Mouse (Mus musculus) hematopoietic stem cell, adult 5-6 weeks (primary cell): ENCODE measurements around the gene Gm42791. TPM values are rescaled to one million over a fixed set of nuclear protein-coding genes. Genes with fewer than 3 reads are reported as not detected.

Source experiments
- ATAC-seq, 2 experiments: fragments of 125-278 bp in 1 of 2; replicated peaks in 1 of 2; 2 replicates each; pipeline ENCODE4 v1.8.0; 2016 to 2017; ENCODE audit warnings: inconsistent platforms in 2 of 2, mild to moderate bottlenecking in 2 of 2, moderate number of reproducible peaks in 2 of 2, low read depth in 1 of 2, moderate TSS enrichment in 1 of 2; ENCODE audit not compliant: low FRiP score in 2 of 2, poor library complexity in 2 of 2, severe bottlenecking in 2 of 2, insufficient read depth in 1 of 2, low TSS enrichment in 1 of 2
- total RNA-seq: library from RNA; stranded (forward); fragments of 172-1452, 232-1000 nt; gene quantifications from 2 replicates; pipeline ENCODE4 v1.2.3, GENCODE M21; 2017

Gene Gm42791
- total RNA-seq, 1 experiment from 2014 or later: 0.30 TPM

- ATAC-seq: no peak
Measured at GRCm38 (mm10) chr5:148946787-148947186, 48.2 kb downstream of the Gm42791 start.

GRCm38 (mm10) chr5:148945735-148946134, 49.2 kb downstream of the Gm42791 start:
- ATAC-seq: no peak

GRCm38 (mm10) chr5:148944024-148944423, 50.9 kb downstream of the Gm42791 start:
- no peak for ATAC-seq

- ATAC-seq: no peak
Measured at GRCm38 (mm10) chr5:148943444-148943843, 51.5 kb downstream of the Gm42791 start.

DNA sequence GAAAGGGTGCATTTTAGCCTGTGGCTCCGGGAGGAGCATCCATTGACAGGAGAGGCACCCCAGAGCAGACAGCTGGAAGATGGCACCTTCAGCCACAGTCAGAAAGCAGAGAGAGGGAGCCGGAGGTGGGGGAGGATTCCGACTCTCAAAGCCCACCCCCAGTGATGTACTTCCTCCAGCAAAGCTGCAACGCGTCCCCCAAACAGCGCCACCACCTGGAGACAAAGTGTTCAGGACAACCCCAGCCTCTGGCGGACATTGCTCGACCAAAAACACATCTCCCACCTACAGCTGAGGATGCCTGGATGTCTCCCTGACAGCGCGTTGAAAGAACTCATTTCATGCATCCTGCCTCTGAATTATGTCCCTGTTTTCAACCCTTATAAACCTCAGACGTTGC, 52.0 kb downstream of the Gm42791 start:
- no peak for ATAC-seq

- ATAC-seq: no peak
Measured at GRCm38 (mm10) chr5:148942305-148942704, 52.6 kb downstream of the Gm42791 start.

GRCm38 (mm10) chr5:148941867-148942266, 53.1 kb downstream of the Gm42791 start:
- no peak for ATAC-seq

DNA sequence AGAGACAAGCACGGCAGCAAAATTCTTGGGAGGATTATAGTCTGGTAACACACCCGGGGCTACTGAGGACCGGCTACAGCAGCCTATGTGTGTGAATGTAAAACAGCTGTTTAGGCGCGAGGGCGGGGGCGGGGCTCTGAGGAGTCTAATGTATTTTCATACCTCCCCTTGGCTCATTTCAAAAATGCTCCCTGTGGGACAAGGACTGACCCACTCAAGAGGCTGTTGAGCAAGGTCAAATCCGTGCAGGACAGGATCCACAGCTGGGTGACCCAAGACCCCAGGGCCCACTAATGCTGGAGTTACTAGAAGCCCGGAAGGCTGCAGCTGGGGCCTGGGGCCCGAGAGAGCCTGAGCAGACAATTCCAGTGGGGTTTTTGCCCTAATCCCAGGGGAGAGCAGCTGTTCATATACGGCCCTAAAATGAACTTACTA, 55.0 kb downstream of the Gm42791 start:
- ATAC-seq: no peak

GRCm38 (mm10) chr5:148936516-148936951, 58.4 kb downstream of the Gm42791 start:
- no peak for ATAC-seq

DNA sequence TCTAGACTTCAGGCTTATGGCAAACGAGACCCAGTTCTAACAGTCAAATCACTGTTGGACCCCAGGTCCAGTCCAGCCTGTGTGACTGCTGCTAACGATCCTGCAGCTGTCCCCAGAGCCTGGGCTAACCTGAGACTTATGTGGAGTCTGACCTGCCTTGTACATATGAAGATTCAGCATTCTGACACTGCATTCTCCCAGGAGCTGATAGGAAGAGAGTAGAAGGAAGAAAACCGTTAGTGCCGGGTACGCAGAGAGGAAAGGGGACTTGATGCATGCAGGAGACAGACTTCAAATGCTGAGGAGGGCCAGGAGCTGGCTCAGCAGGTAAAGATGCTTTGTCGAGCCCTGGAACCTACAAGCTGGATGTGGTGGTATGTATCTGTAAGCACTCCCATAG, 59.1 kb downstream of the Gm42791 start:
- 0 out of 4 replicates have a peak, but pooled peaks of 1 of the 2 experiments have one; percentile 6 for ATAC-seq

DNA sequence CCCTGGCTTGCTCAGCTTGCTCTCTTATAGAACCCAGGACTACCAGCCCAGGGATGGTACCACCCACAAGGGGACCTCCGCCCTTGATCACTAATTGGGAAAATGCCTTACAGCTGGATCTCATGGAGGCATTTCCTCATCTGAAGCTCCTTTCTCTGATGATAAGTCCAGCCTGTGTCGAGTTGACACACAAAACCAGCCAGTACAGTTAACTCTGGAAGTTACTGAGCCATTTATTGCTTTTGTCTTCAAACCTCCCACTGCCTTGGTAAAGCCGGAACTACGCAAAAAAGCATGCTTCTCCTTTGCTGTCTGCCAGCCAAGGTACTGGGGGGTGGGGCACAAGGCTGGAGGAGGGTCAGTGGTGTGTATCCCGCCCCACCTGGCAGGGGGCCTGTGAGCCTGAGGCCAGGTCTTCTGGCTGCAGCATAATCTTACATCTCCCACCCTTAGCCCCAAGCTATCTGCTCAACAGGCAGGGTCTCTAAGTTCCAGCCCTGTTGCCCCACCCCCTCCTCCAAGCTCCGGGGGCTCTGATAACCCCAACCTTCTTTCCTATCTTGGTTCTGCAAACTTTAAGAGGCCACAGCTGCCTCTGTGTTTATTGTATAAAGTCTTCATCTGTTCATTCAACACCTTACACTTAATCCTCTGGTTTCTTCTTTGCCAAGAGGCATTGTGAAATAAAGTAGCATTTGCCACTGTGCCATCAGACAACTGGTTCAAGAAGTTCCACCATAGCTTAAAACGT, 59.7 kb downstream of the Gm42791 start:
- peak; percentile 27 to 73; a peak in 3 of 4 replicates for ATAC-seq

DNA sequence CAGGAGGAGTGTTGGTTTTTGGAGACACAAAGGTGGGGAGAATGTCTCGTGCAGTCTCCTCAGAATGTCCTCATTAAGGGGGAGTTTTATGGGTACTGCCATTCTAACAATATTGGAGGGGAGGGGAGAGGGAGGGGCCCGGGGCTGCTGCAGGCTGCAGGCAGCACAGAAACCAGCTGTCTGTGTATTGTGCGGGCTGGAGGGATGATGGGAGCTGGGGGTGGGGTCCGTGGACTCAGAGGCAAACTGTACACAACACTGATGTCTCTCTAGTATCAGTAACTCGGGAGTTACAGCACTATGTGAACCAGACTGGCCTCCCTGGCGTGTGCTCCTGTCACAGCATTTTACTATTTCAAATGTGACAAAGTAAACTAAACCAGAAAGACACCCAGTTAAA, 60.5 kb downstream of the Gm42791 start:
- no peak for ATAC-seq

DNA sequence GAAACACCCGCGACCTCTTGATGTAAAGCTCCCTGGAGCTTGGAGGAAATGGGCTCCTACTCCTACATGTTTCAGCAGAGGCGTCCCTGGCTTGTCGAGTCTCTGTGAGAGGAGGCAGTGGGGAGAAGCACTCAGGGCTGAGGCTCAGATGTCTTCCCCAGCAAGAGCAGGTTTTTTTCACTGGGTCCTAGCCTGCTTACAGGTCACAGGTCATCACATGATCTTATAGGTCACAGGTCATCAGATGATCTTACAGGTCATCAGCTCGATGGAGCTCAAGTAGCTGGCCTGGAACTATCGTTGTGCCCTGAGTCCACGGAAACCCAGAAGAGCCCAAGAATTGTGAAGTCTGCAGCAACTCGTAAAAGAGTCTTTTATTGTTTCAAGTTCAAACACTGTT, 61.2 kb downstream of the Gm42791 start:
- ATAC-seq: no peak

DNA sequence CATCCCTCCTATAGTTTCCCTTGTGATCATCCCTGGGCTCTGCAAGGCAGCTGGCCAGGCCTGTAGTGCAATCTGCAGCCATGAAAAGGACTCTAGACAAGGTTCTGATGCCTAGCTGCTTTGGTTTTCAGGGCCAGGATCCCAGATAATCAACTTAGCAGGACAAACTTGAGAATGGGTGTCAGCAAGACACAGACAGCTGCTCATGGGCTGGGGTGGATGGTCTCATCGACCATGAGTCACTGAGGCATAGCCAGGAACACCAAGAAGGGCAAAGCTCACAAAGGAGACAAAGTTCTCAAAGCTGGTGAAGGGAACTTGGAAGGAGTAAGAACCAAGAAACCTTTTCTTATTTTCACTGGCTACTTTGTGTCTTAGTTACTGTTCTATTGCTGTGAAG, 63.6 kb downstream of the Gm42791 start:
- no peak for ATAC-seq

DNA sequence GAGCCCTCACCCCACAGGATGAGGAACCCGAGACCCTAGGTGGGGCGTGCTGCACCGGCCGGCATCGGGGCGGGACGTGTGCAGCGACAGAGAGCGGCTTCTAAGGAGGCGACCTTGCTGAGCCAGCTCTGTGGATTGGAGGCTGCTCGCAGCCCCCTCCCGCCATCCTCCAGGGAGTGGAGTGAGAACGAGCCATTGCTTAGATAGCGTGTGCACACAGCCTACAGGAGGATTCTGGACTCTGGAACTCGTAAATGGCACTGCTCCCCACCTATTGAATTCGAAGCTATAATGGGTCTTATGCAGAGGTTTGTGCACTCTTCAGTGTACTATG, 65.9 kb downstream of the Gm42791 start, which contains the start of gene Katnal1:
TSS of gene Katnal1 (minus strand) at position 205 of the 334 bp plus-strand sequence.
- no peak for ATAC-seq

GRCm38 (mm10) chr5:148928382-148929115, 66.4 kb downstream of the Gm42791 start:
- ATAC-seq: peak; percentile 95

DNA sequence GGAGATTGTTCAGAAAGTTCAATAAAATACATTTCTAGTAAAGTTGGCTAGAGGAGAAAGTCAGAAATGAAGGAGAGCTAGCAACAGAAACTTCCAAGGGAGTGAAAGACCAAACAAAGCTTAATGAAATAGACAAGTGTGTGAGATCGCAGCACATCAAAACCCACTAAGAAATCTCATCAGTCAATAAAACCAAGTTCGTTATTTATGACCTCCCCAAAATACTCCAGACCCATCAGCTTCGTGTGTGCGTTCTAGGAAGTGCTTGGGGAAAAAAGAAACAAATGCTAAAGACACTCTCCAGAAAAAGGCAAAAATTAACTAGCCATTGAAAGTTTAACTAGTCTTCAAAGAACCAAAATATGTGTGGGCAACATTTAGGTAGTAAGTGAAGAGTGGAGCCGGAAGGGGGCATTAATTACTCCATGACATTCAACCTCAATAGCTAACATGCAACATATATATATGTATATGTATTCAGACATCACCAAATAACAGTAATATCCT, 67.2 kb downstream of the Gm42791 start:
- ATAC-seq: no peak

GRCm38 (mm10) chr5:148924586-148924985, 70.4 kb downstream of the Gm42791 start:
- ATAC-seq: no peak
